Mouse (Mus musculus) A20 (cell line): ENCODE data around the gene Slc25a23.
A peak's percentile ranks its signal among the peaks of the same experiment; 100 is the strongest.

Source experiments
- DNase-seq: peaks from one replicate; pipeline ENCODE4 v3.0.0-alpha.2; 2011; ENCODE audit warnings: low read depth, low spot score

Gene Slc25a23

GRCm38 (mm10) chr17:57076916-57077315 is 17.3 kb upstream of the Slc25a23 start:
- DNase-seq: no peak

GRCm38 (mm10) chr17:57070699-57071098 is 11.0 kb upstream of the Slc25a23 start:
- no peak for DNase-seq

GRCm38 (mm10) chr17:57070272-57070671 is 10.6 kb upstream of the Slc25a23 start:
- DNase-seq: no peak

GRCm38 (mm10) chr17:57066908-57067307 is 7.2 kb upstream of the Slc25a23 start:
- no peak for DNase-seq

- DNase-seq: no peak
These were observed 3.4 kb upstream of the Slc25a23 start for GRCm38 (mm10) chr17:57063031-57063430.

GRCm38 (mm10) chr17:57062548-57062947 is 2.9 kb upstream of the Slc25a23 start:
- no peak for DNase-seq

GRCm38 (mm10) chr17:57062011-57062521 is 2.4 kb upstream of the Slc25a23 start:
- DNase-seq: peak; percentile 50

- no peak for DNase-seq
These were observed 1.4 kb upstream of the Slc25a23 start for GRCm38 (mm10) chr17:57061069-57061468.

- DNase-seq: peak; percentile 99
These were observed 653 bp upstream of the Slc25a23 start for GRCm38 (mm10) chr17:57060231-57060801.

- no peak for DNase-seq
These were observed 675 bp downstream of the Slc25a23 start, which contains the start of gene Crb3 for GRCm38 (mm10) chr17:57058891-57059485. Crb3 (plus strand) TSS chr17:57059105.

- DNase-seq: no peak
These were observed 3.4 kb downstream of the Slc25a23 start for GRCm38 (mm10) chr17:57056246-57056645.

- peak; percentile 64 for DNase-seq
These were observed 8.0 kb downstream of the Slc25a23 start for GRCm38 (mm10) chr17:57051679-57052078.

GRCm38 (mm10) chr17:57048816-57049215 is 10.8 kb downstream of the Slc25a23 start:
- peak; percentile 89 for DNase-seq

GRCm38 (mm10) chr17:57047406-57047805 is 12.3 kb downstream of the Slc25a23 start:
- DNase-seq: peak; percentile 73

- no peak for DNase-seq
These were observed 18.1 kb downstream of the Slc25a23 start, which contains the start of gene Slc25a41 for GRCm38 (mm10) chr17:57041554-57041953. Slc25a41 (minus strand) TSS chr17:57041654.

GRCm38 (mm10) chr17:57038978-57039377 is 20.7 kb downstream of the Slc25a23 start:
- DNase-seq: no peak

GRCm38 (mm10) chr17:57032854-57033253 is 26.8 kb downstream of the Slc25a23 start:
- DNase-seq: peak; percentile 62

- peak; percentile 100 for DNase-seq
These were observed 27.8 kb downstream of the Slc25a23 start for GRCm38 (mm10) chr17:57031661-57032420.

- DNase-seq: peak; percentile 51
These were observed 28.6 kb downstream of the Slc25a23 start, which contains the start of gene Khsrp for GRCm38 (mm10) chr17:57030931-57031660. Khsrp (minus strand) TSS chr17:57031522.

GRCm38 (mm10) chr17:57029691-57030090 is 30.0 kb downstream of the Slc25a23 start:
- DNase-seq: no peak

GRCm38 (mm10) chr17:57027471-57027870 is 32.2 kb downstream of the Slc25a23 start:
- DNase-seq: no peak

GRCm38 (mm10) chr17:57020960-57021359 is 38.7 kb downstream of the Slc25a23 start:
- no peak for DNase-seq
